ENCODE assay signal across 7 mouse cellular contexts in the genomic region with DNA sequence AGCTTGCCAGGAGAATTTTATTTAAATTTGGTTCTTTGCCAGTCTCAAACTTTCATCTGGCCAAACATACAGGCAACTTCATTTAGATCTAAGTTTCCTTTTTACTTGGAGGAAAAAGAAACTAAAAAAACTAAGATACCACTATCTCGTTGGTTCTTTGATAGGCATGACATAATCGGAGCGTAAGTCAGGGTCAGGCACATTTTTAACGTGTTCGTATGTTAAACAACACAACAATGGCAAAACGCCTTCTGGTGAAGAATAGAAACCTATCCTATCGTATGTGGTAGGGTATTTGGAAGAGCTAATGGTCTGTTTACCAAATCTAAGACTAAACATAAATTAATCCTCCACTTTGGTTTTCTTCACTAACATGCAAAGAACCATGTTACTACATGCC. TPM values are rescaled to one million over a fixed set of nuclear protein-coding genes. Genes with fewer than 3 reads are reported as not detected.
DNase-seq lines count a peak whose midpoint lies in the region; ATAC-seq and TF ChIP-seq lines count a peak whose summit lies in the region.

No protein-coding gene starts in this region.

- no peak for DNase-seq in lung, postnatal 14 days
- no peak for DNase-seq in spleen, postnatal 14 days (ENCODE audit: low spot score in 2 of 2)
- no peak for DNase-seq in adrenal gland, postnatal 10 days

- H3K27ac ChIP-seq in lung, embryonic 16.5 days (ENCODE audit: low read length) = no peak overlapping the region
- no peak overlapping the region for H3K27ac ChIP-seq in cortical plate, adult 2 months (ENCODE audit: insufficient read depth, low read length)
- peak overlapping the region; percentile 73; the same call in 1 of the 2 replicates for H3K27ac ChIP-seq in intestine, embryonic 16.5 days (ENCODE audit: low read length)
- peak overlapping the region; percentile 32; the same call in 1 of the 2 replicates for H3K27ac ChIP-seq in small intestine, adult 2 months (ENCODE audit: insufficient read depth, low read depth, low read length)

- TF ChIP-seq CTCF in cortical plate, adult 2 months (IDR thresholded peaks at IDR 0.05; ENCODE audit: extremely low read depth, insufficient read depth, low read length) = no peak
- no peak for TF ChIP-seq CTCF in small intestine, adult 2 months (IDR thresholded peaks at IDR 0.05; ENCODE audit: extremely low read depth, insufficient read length, insufficient replicate concordance, low read depth, low read length)

- no peaks in the 10 kb centered on the region for H3K36me3 ChIP-seq in lung, embryonic 16.5 days (ENCODE audit: control insufficient read depth, insufficient read depth, low read length)
- H3K36me3 ChIP-seq in intestine, embryonic 16.5 days (ENCODE audit: control insufficient read depth, insufficient read depth, low read length) = no peaks in the 10 kb centered on the region
- H3K36me3 ChIP-seq in small intestine, adult 2 months (ENCODE audit: control insufficient read depth, insufficient read depth, low read length) = peaks cover 7% of the 10 kb centered on the region; the same call in 1 of the 2 replicates

- peaks cover 3% of the 10 kb centered on the region; the same call in 1 of the 2 replicates for H3K4me1 ChIP-seq in lung, embryonic 16.5 days (replicated peaks; ENCODE audit: control insufficient read depth, insufficient read depth, low read length)
- peaks cover 2% of the 10 kb centered on the region; the same call in 1 of the 2 replicates for H3K4me1 ChIP-seq in cortical plate, adult 2 months (ENCODE audit: control insufficient read depth, insufficient read depth, low read length)
- H3K4me1 ChIP-seq in intestine, embryonic 16.5 days (ENCODE audit: control insufficient read depth, insufficient read depth, low read length) = no peaks in the 10 kb centered on the region; the same call in 1 of the 2 replicates
- no peaks in the 10 kb centered on the region for H3K4me1 ChIP-seq in small intestine, adult 2 months (ENCODE audit: control insufficient read depth, insufficient read depth, insufficient read length, low read length)

- ATAC-seq in lung, embryonic 16.5 days (ENCODE audit: low read depth) = no peak
- no peak for ATAC-seq in intestine, embryonic 16.5 days

- no peaks in the 10 kb centered on the region for H3K9me3 ChIP-seq in lung, embryonic 16.5 days (ENCODE audit: control insufficient read depth, low read length)
- no peaks in the 10 kb centered on the region for H3K9me3 ChIP-seq in intestine, embryonic 16.5 days (ENCODE audit: control insufficient read depth, low read length)

- H3K27me3 ChIP-seq in lung, embryonic 16.5 days (ENCODE audit: control insufficient read depth, insufficient read depth, low read depth, low read length) = no peaks in the 10 kb centered on the region
- H3K27me3 ChIP-seq in intestine, embryonic 16.5 days (replicated peaks; ENCODE audit: control insufficient read depth, insufficient read depth, low read length) = no peaks in the 10 kb centered on the region
- no peaks in the 10 kb centered on the region; the same call in 1 of the 2 replicates for H3K27me3 ChIP-seq in small intestine, adult 2 months (ENCODE audit: control insufficient read depth, insufficient read depth, low read length)

- peak overlapping the region; percentile 91 for H3K9ac ChIP-seq in lung, embryonic 16.5 days (ENCODE audit: low read length)
- H3K9ac ChIP-seq in intestine, embryonic 16.5 days (ENCODE audit: low read depth, low read length) = peak overlapping the region; percentile 94

- peak overlapping the region; percentile 80 for H3K4me2 ChIP-seq in lung, embryonic 16.5 days (ENCODE audit: low read depth, low read length)
- H3K4me2 ChIP-seq in intestine, embryonic 16.5 days (ENCODE audit: low read depth, low read length) = peak overlapping the region; percentile 71

- TF ChIP-seq POLR2A in cortical plate, adult 2 months (IDR thresholded peaks at IDR 0.05; ENCODE audit: extremely low read depth, insufficient read depth, low read length) = no peak
- no peak for TF ChIP-seq POLR2A in small intestine, adult 2 months (IDR thresholded peaks at IDR 0.05; ENCODE audit: low read depth, low read length)

- peak overlapping the region; percentile 93 for H3K4me3 ChIP-seq in lung, embryonic 16.5 days (ENCODE audit: low read length)
- peak overlapping the region; percentile 65 for H3K4me3 ChIP-seq in cortical plate, adult 2 months (ENCODE audit: insufficient read depth, low read length)
- H3K4me3 ChIP-seq in intestine, embryonic 16.5 days (ENCODE audit: low read length) = peak overlapping the region; percentile 81
- peak overlapping the region; percentile 42; the same call in 1 of the 2 replicates for H3K4me3 ChIP-seq in small intestine, adult 2 months (ENCODE audit: low read depth, low read length)

- 10% methylated on average over 7 of the region's 7 CpGs for WGBS in lung, embryonic 16.5 days
- WGBS in intestine, embryonic 16.5 days = 10% methylated on average over 7 of the region's 7 CpGs
- WGBS in small intestine, adult 2 months = 1% methylated on average over 7 of the region's 7 CpGs

RNA-seq across cellular contexts. Expression of gene Setdb2, which starts 0.6 kb away (rescaled TPM):
- 9.7 and 10.3 TPM in 2 replicates for polyA plus RNA-seq in lung, embryonic 16.5 days (2015; fragmentation: Nextera tagmentation; extraction: Ambion mirVana)
- polyA plus RNA-seq in cortical plate, adult 2 months (2012; rRNA removed) = 3.7 and 4.7 TPM in 2 replicates
- polyA plus RNA-seq in intestine, embryonic 16.5 days (2015; fragmentation: Nextera tagmentation; extraction: Ambion mirVana) = 7.2 and 8.3 TPM in 2 replicates
- 2.3 and 5.6 TPM in 2 replicates for polyA plus RNA-seq in small intestine, adult 2 months (2012; rRNA removed)
- 10 to 100 TPM in 1 of 2 experiments, 1 to 10 TPM in 1; 8.6 to 12.1 TPM for total RNA-seq in adrenal gland, postnatal 10 days (2021)

RNA-seq across cellular contexts. Expression of gene Cab39l, which starts 0.7 kb away (rescaled TPM):
- polyA plus RNA-seq in lung, embryonic 16.5 days (2015; fragmentation: Nextera tagmentation; extraction: Ambion mirVana) = 50.0 and 52.2 TPM in 2 replicates
- polyA plus RNA-seq in cortical plate, adult 2 months (2012; rRNA removed) = 16.6 and 18.3 TPM in 2 replicates
- 35.9 and 36.2 TPM in 2 replicates for polyA plus RNA-seq in intestine, embryonic 16.5 days (2015; fragmentation: Nextera tagmentation; extraction: Ambion mirVana)
- polyA plus RNA-seq in small intestine, adult 2 months (2012; rRNA removed) = 1.7 and 2.9 TPM in 2 replicates
- 10 to 100 TPM; 34.8 to 41.6 TPM for total RNA-seq in adrenal gland, postnatal 10 days (2021)

RNA-seq across cellular contexts. Expression of gene Phf11c, which starts 44.9 kb away (rescaled TPM):
- polyA plus RNA-seq in lung, embryonic 16.5 days (2015; fragmentation: Nextera tagmentation; extraction: Ambion mirVana) = 0.60 and 0.62 TPM in 2 replicates
- polyA plus RNA-seq in cortical plate, adult 2 months (2012; rRNA removed) = 0.49 and 0.61 TPM in 2 replicates
- 0.45 and 0.57 TPM in 2 replicates for polyA plus RNA-seq in intestine, embryonic 16.5 days (2015; fragmentation: Nextera tagmentation; extraction: Ambion mirVana)
- polyA plus RNA-seq in small intestine, adult 2 months (2012; rRNA removed) = 0.14 and 0.29 TPM in 2 replicates
- under 1 TPM; 0.81 to 0.97 TPM for total RNA-seq in adrenal gland, postnatal 10 days (2021)

Comparison
In these comparisons a context has a peak if more than half of its experiments do, and no peak if none do; other contexts are left out.
1. H3K27ac ChIP-seq: peak in intestine, embryonic 16.5 days (single experiment) and small intestine, adult 2 months (single experiment); none in lung, embryonic 16.5 days (single experiment) and cortical plate, adult 2 months (single experiment).
2. H3K4me3 ChIP-seq: peak in every context shown above with its lines; median percentile 93 in lung, embryonic 16.5 days; 81 in intestine, embryonic 16.5 days; 65 in cortical plate, adult 2 months; 42 in small intestine, adult 2 months.